Mouse (Mus musculus): ENCODE measurements at regions not wholly inside any gene's neighbourhood (a gene's known extent, or its start where the extent isn't known, plus 50 kb on each side); places are given as distances from the start of the nearest gene placed in this dataset.
A peak's percentile ranks its signal among the peaks of the same experiment; 100 is the strongest.

DNA sequence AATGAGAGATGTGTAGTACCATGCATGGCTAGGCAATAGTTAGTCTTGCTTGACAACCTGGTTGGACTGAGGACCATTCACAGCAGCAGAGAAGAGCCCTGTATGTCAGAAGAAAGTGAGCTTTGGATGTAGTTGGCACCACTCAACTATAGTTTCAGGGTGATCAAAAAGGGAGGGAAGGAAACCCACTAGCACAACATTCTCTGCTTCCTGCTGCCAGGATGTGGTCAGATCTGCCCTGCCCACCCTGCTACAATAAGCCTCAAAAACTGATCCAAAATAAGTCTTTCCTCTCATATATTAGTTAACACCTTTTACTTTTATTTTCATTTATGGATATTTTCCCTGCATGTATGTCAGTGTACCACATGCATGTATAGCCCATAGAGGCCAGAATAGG lies 203.7 kb upstream of the Gm10131 start:
- Histone ChIP-seq H3K4me3 (ENCODE audit: low read depth, low read length) (no peak overlapping the region), H3K4me1 (ENCODE audit: control insufficient read depth, insufficient read depth, insufficient read length, low read length) (no peaks in the 10 kb centered on the region), H3K27ac (ENCODE audit: insufficient read depth, low read depth, low read length) (no peak overlapping the region), H3K36me3 (ENCODE audit: control insufficient read depth, insufficient read depth, low read length) (no peaks in the 10 kb centered on the region), H3K27me3 (ENCODE audit: control insufficient read depth, insufficient read depth, low read length) (no peaks in the 10 kb centered on the region)
- TF ChIP-seq CTCF (IDR thresholded peaks at IDR 0.05; ENCODE audit: extremely low read depth, insufficient read length, insufficient replicate concordance, low read depth, low read length): no peak
- TF ChIP-seq POLR2A (IDR thresholded peaks at IDR 0.05; ENCODE audit: low read depth, low read length): no peak

DNA sequence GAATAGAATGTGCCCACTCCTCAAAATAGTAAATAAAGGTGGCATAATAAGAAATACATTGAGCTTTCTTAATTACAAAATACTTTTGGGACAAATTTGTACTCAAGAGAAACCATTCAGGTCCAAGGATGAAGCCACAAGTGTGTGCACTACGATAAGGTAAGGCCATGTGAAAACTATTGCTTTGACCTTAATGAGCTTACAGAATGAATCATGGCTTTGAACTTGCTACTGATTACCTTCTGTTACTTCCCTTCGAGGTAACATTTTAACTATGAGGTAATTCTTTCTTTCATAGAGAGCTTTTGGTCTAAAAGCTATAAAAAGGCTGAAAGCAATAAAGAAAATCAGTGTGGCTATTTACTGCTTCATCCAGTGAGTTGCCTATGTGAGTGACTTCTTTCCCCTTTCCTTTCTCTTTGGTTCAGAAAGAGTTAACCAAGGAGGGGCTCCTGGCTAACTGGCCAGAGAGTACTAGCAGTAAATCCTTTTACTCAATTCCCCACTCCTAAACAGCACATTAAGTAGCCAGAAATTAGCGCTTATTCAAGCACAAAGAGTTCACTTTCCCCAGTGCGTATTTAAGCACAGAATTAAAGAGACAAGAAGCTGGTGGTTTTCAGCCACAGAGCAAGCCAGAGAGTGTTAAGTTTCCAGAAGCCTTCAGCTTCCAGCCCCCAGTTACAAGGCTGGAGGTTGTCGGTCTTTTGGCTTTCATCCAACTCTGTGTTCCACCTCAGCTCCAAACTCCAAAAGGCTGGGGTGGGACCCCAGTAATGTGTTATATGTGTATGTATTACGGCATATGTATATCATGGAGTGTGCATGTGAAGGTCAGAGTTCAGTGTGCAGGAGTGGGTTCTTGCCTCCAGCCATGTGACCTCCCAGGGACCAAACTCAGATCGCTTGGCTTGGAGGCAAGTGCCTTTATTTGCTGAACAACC lies 194.3 kb upstream of the Gm10131 start:
- Histone ChIP-seq H3K4me1 (ENCODE audit: control insufficient read depth, insufficient read depth, insufficient read length, low read length) (peaks cover 2% of the 10 kb centered on the region; the same call in 1 of the 2 replicates), H3K27ac (ENCODE audit: insufficient read depth, low read depth, low read length) (no peak overlapping the region), H3K36me3 (ENCODE audit: control insufficient read depth, insufficient read depth, low read length) (no peaks in the 10 kb centered on the region), H3K27me3 (ENCODE audit: control insufficient read depth, insufficient read depth, low read length) (no peaks in the 10 kb centered on the region), H3K4me3 (ENCODE audit: low read depth, low read length) (no peak overlapping the region)
- 18% methylated on average over 7 of the region's 7 CpGs for WGBS
- TF ChIP-seq CTCF (IDR thresholded peaks at IDR 0.05; ENCODE audit: extremely low read depth, insufficient read length, insufficient replicate concordance, low read depth, low read length) (no peak), POLR2A (IDR thresholded peaks at IDR 0.05; ENCODE audit: low read depth, low read length) (no peak)

DNA sequence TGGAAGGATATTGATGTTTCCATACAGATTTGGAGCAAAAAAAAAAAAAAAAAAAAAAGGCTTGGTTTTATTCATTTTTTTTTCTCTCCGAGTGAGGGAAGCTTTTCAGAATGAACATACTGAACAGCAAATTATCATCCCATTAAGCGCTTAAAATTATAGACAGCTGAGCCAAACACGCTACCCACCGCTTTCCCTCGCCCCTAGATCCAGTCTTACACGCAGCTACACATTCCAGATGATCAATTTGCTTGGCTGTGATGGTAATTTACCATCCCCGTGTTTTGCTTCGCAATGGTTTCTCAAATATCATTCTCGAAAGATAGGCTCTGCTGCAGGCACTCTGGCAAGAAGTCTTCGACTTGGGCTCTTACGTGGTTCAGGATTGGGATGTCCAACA lies 192.3 kb upstream of the Gm10131 start:
- TF ChIP-seq POLR2A (IDR thresholded peaks at IDR 0.05; ENCODE audit: low read depth, low read length) (no peak), CTCF (IDR thresholded peaks at IDR 0.05; ENCODE audit: extremely low read depth, insufficient read length, insufficient replicate concordance, low read depth, low read length) (no peak)
- no peaks in the 10 kb centered on the region for H3K27me3 ChIP-seq (ENCODE audit: control insufficient read depth, insufficient read depth, low read length)
- WGBS: 93% methylated on average over 11 of the region's 11 CpGs

DNA sequence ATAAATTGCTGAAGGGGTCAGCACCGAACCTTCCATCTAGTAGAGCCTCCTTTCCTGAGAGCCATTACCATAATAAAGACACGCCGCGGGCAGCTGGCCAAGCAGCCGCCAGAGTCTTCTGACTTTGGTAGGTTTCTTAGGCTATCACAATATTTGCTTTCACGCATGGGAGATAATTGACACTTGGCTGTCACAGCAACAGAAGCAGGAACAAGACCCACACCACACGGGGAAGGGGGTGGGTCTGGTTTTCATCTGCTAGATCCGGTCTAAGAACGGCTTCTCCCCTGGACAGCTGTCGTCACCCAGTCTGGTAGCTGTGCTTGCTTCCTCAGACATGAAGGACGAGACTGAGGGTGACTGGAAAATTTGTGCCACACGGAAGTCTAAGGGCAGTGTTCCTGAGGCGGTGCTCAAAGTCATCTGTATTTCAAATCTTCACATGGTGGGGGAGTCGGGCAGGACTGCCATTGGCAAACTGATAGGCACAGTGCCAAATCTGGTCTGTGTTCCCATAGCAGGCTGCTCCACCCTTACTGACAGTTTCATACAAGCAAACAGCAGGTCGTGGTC lies 188.9 kb upstream of the Gm10131 start:
- H3K27me3 ChIP-seq (ENCODE audit: control insufficient read depth, insufficient read depth, low read length): no peaks in the 10 kb centered on the region
- no peaks in the 10 kb centered on the region for H3K36me3 ChIP-seq (ENCODE audit: control insufficient read depth, insufficient read depth, low read length)
- no peak overlapping the region for H3K27ac ChIP-seq (ENCODE audit: insufficient read depth, low read depth, low read length)
- WGBS: 21% methylated on average over 15 of the region's 15 CpGs
- H3K4me3 ChIP-seq (ENCODE audit: low read depth, low read length): 0 out of 2 replicates have a peak overlapping the region, but pooled peaks have one; percentile 0
- peaks cover 3% of the 10 kb centered on the region; the same call in 1 of the 2 replicates for H3K4me1 ChIP-seq (ENCODE audit: control insufficient read depth, insufficient read depth, insufficient read length, low read length)
- no peak for TF ChIP-seq CTCF (IDR thresholded peaks at IDR 0.05; ENCODE audit: extremely low read depth, insufficient read length, insufficient replicate concordance, low read depth, low read length)
- TF ChIP-seq POLR2A (IDR thresholded peaks at IDR 0.05; ENCODE audit: low read depth, low read length): no peak

More for the DNA sequence above, 192.3 kb upstream of the Gm10131 start:
- H3K27ac ChIP-seq (ENCODE audit: insufficient read depth, low read depth, low read length): no peak overlapping the region
- no peaks in the 10 kb centered on the region for H3K36me3 ChIP-seq (ENCODE audit: control insufficient read depth, insufficient read depth, low read length)
- peaks cover 3% of the 10 kb centered on the region; the same call in 1 of the 2 replicates for H3K4me1 ChIP-seq (ENCODE audit: control insufficient read depth, insufficient read depth, insufficient read length, low read length)
- H3K4me3 ChIP-seq (ENCODE audit: low read depth, low read length): no peak overlapping the region

DNA sequence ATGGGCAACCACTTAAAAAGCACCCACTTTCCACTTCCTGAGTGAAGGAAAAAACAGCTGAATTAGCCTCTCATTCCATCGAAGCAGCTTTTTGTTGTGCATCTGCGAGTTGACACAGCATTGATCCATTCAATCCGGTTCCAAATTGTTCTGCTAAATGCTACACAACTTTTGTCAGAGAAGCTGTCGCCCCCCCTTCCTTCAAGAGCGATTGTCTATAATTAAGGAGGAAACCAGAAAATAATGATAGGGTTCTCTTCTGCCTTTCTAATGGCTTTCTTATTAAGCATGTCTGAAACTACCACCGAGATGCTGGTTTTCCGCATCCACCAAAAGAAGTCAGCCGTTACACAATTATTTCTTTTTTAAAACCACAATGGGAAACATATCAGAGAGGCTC lies 183.2 kb upstream of the Gm10131 start:
- TF ChIP-seq POLR2A (IDR thresholded peaks at IDR 0.05; ENCODE audit: low read depth, low read length) (no peak), CTCF (IDR thresholded peaks at IDR 0.05; ENCODE audit: extremely low read depth, insufficient read length, insufficient replicate concordance, low read depth, low read length) (no peak)
- Histone ChIP-seq H3K4me1 (ENCODE audit: control insufficient read depth, insufficient read depth, insufficient read length, low read length) (no peaks in the 10 kb centered on the region), H3K4me3 (ENCODE audit: low read depth, low read length) (no peak overlapping the region), H3K27ac (ENCODE audit: insufficient read depth, low read depth, low read length) (no peak overlapping the region), H3K36me3 (ENCODE audit: control insufficient read depth, insufficient read depth, low read length) (no peaks in the 10 kb centered on the region), H3K27me3 (ENCODE audit: control insufficient read depth, insufficient read depth, low read length) (no peaks in the 10 kb centered on the region)
- 96% methylated on average over 8 of the region's 8 CpGs for WGBS

DNA sequence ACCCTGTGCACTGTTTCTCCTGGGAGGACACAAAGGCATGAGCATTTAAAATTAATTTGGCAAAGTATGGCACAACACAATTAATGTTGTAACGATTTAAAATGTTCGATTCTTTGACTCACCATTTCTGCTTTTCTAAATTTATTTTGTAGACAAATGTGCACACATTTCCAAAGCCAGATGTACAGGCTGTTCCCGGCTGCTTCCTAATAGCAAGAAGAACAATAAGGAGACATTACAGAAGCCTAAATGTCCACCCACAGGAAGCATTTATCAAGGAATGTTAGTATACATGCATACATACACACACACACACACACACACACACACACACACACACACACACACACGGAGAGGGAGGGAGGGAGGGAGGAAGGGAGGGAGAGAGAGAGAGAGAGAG lies 179.1 kb upstream of the Gm10131 start:
- H3K36me3 ChIP-seq (ENCODE audit: control insufficient read depth, insufficient read depth, low read length): no peaks in the 10 kb centered on the region
- no peak overlapping the region for H3K4me3 ChIP-seq (ENCODE audit: low read depth, low read length)
- no peaks in the 10 kb centered on the region for H3K27me3 ChIP-seq (ENCODE audit: control insufficient read depth, insufficient read depth, low read length)
- 67% methylated on average over 4 of the region's 4 CpGs for whole genome bisulfite sequencing
- TF ChIP-seq CTCF (IDR thresholded peaks at IDR 0.05; ENCODE audit: extremely low read depth, insufficient read length, insufficient replicate concordance, low read depth, low read length) (no peak), POLR2A (IDR thresholded peaks at IDR 0.05; ENCODE audit: low read depth, low read length) (no peak)
- H3K27ac ChIP-seq (ENCODE audit: insufficient read depth, low read depth, low read length): no peak overlapping the region
- no peaks in the 10 kb centered on the region for H3K4me1 ChIP-seq (ENCODE audit: control insufficient read depth, insufficient read depth, insufficient read length, low read length)

DNA sequence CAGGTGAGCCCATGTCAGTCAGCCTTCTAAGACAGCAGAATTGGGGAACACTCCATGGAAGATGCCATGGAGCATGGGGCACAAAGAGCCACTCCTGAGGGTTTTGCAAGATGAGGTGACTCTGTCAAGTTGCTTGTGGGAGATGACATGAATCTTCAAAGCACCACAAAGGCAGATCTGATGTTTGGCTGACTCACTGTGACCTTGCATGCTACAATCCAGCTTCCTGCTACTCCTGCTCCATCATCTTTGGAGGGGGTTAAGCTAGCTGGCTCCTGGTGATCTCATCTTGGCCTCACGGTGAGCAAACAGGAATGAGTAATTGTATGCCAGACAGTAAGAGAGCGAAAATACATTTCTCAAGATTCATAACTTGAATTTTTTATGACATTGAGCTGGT lies 176.3 kb upstream of the Gm10131 start:
- no peak overlapping the region for H3K4me3 ChIP-seq (ENCODE audit: low read depth, low read length)
- WGBS: 64% methylated on average over 2 of the region's 2 CpGs
- TF ChIP-seq CTCF (IDR thresholded peaks at IDR 0.05; ENCODE audit: extremely low read depth, insufficient read length, insufficient replicate concordance, low read depth, low read length) (no peak), POLR2A (IDR thresholded peaks at IDR 0.05; ENCODE audit: low read depth, low read length) (no peak)
- H3K4me1 ChIP-seq (ENCODE audit: control insufficient read depth, insufficient read depth, insufficient read length, low read length): no peaks in the 10 kb centered on the region
- no peaks in the 10 kb centered on the region for H3K27me3 ChIP-seq (ENCODE audit: control insufficient read depth, insufficient read depth, low read length)
- H3K27ac ChIP-seq (ENCODE audit: insufficient read depth, low read depth, low read length): no peak overlapping the region
- H3K36me3 ChIP-seq (ENCODE audit: control insufficient read depth, insufficient read depth, low read length): no peaks in the 10 kb centered on the region
